Mouse (Mus musculus): ENCODE data around the gene Ugt2b36.

- no peak for TF ChIP-seq CTCF (IDR thresholded peaks at IDR 0.05; ENCODE audit: low read depth, low read length)
- TF ChIP-seq POLR2A (IDR thresholded peaks at IDR 0.05; ENCODE audit: borderline replicate concordance, low read depth, low read length), result no peak
Measured at GRCm38 (mm10) chr5:87030624-87031023, 61.7 kb downstream of the Ugt2b36 start.

Data from bone marrow macrophage, adult 2 months (primary cell).